ENCODE assay signal across 10 mouse cellular contexts in genomic region chrX:37167085-37167484, GRCm38 (mm10). TPM values are rescaled to one million over a fixed set of nuclear protein-coding genes. Genes with fewer than 3 reads are reported as not detected.
DNase-seq lines count a peak whose midpoint lies in the region; ATAC-seq lines count a peak whose summit lies in the region.
"Had no signal": no experiment of that assay in that cellular context is flagged by ENCODE, and none has a peak within 500 bp of the region (broad histone marks: within the 10 kb centered on the region; RNA-seq: fewer than 3 reads in every experiment).

No protein-coding gene starts in this region.

- no peak overlapping the region for H3K27ac ChIP-seq in heart, embryonic 11.5 days (ENCODE audit: low read depth, low read length)
- H3K27ac ChIP-seq: limb, embryonic 13.5 days had no signal

- no peaks in the 10 kb centered on the region for H3K36me3 ChIP-seq in heart, embryonic 11.5 days (ENCODE audit: control insufficient read depth, insufficient read depth, low read length)
- H3K36me3 ChIP-seq: limb, embryonic 13.5 days had no signal

- ATAC-seq in heart, embryonic 11.5 days (replicated peaks; ENCODE audit: insufficient number of reproducible peaks, low FRiP score, low TSS enrichment), result no peak

- H3K9ac ChIP-seq in heart, embryonic 11.5 days (ENCODE audit: low read depth, low read length), result no peak overlapping the region
- H3K9ac ChIP-seq: limb, embryonic 13.5 days had no signal

- no peak overlapping the region for H3K4me3 ChIP-seq in heart, embryonic 11.5 days (ENCODE audit: low read depth, low read length)
- H3K4me3 ChIP-seq: limb, embryonic 13.5 days had no signal

- H3K4me1 ChIP-seq in heart, embryonic 11.5 days (ENCODE audit: control insufficient read depth, insufficient read depth, low read length), result no peaks in the 10 kb centered on the region
- H3K4me1 ChIP-seq: limb, embryonic 13.5 days had no signal

- peaks cover 2% of the 10 kb centered on the region; the same call in 1 of the 2 replicates for H3K27me3 ChIP-seq in heart, embryonic 11.5 days (ENCODE audit: control insufficient read depth, insufficient read depth, low read length)
- H3K27me3 ChIP-seq: limb, embryonic 13.5 days had no signal

- no peak overlapping the region for H3K4me2 ChIP-seq in heart, embryonic 11.5 days
- H3K4me2 ChIP-seq: limb, embryonic 13.5 days had no signal

- DNase-seq in heart, adult 8-10 months (ENCODE audit: low spot score), result peak; percentile 26
- DNase-seq in 416B (ENCODE audit: low read depth), result peak; percentile 76
- DNase-seq in Muller cell, postnatal 12 days (ENCODE audit: inconsistent ontology term), result peak; percentile 35
- peak; percentile 38 for DNase-seq in embryo, embryonic 11.5 days (ENCODE audit: low read depth, low spot score)
- DNase-seq in large intestine, adult 2 months (ENCODE audit: low read depth, low spot score), result peak; percentile 13
- peak; percentile 18 for DNase-seq in skeletal muscle tissue, adult 2 months (ENCODE audit: low read depth, low spot score)
- no peak for DNase-seq in testis, postnatal 14 days (ENCODE audit: low spot score)

- no peaks in the 10 kb centered on the region for H3K9me3 ChIP-seq in heart, embryonic 11.5 days (replicated peaks; ENCODE audit: control insufficient read depth, low read length)
- H3K9me3 ChIP-seq: limb, embryonic 13.5 days had no signal

- WGBS in heart, embryonic 11.5 days (ENCODE audit: insufficient replicate concordance), result 34% methylated on average over 3 of the region's 3 CpGs
- WGBS in large intestine, adult 2 months, result 16% methylated on average over 3 of the region's 3 CpGs

RNA-seq across cellular contexts. Expression of gene Akap14, which starts 1.6 kb away (rescaled TPM):
- total RNA-seq in heart, adult 8-10 months (2022), result not detected
- polyA plus RNA-seq in heart, embryonic 11.5 days (2014; fragmentation: Nextera tagmentation; extraction: Ambion mirVana), result 0.11 TPM in 1 of 2 replicates, not detected in the other
- not detected in 2 replicates for polyA plus RNA-seq in large intestine, adult 2 months (2012; rRNA removed)
- polyA plus RNA-seq: limb, embryonic 13.5 days had no signal

RNA-seq across cellular contexts. Expression of gene Ndufa1, which starts 23.9 kb away (rescaled TPM):
- 1,000 to 10,000 TPM in 1 of 4 experiments, 100 to 1,000 TPM in 3; 768 to 1,020 (median 863) TPM for total RNA-seq in heart, adult 8-10 months (2022)
- 553 and 620 TPM in 2 replicates for polyA plus RNA-seq in heart, embryonic 11.5 days (2014; fragmentation: Nextera tagmentation; extraction: Ambion mirVana)
- polyA plus RNA-seq in large intestine, adult 2 months (2012; rRNA removed), result 253 and 320 TPM in 2 replicates

RNA-seq across cellular contexts. Expression of gene Rnf113a1, which starts 24.0 kb away (rescaled TPM):
- total RNA-seq in heart, adult 8-10 months (2022), result 1 to 10 TPM; 1.4 to 2.1 (median 1.8) TPM
- polyA plus RNA-seq in heart, embryonic 11.5 days (2014; fragmentation: Nextera tagmentation; extraction: Ambion mirVana), result 7.3 and 7.9 TPM in 2 replicates
- 2.8 and 3.3 TPM in 2 replicates for polyA plus RNA-seq in large intestine, adult 2 months (2012; rRNA removed)

RNA-seq across cellular contexts. Expression of gene Nkap, which starts 40.5 kb away (rescaled TPM):
- total RNA-seq in heart, adult 8-10 months (2022), result 10 to 100 TPM; 10.2 to 11.2 (median 10.6) TPM
- polyA plus RNA-seq in heart, embryonic 11.5 days (2014; fragmentation: Nextera tagmentation; extraction: Ambion mirVana), result 14.3 and 17.1 TPM in 2 replicates
- polyA plus RNA-seq in large intestine, adult 2 months (2012; rRNA removed), result 1.1 and 1.7 TPM in 2 replicates

RNA-seq across cellular contexts. Expression of gene Gm9, which starts 43.8 kb away (rescaled TPM):
- total RNA-seq in heart, adult 8-10 months (2022), result not detected
- polyA plus RNA-seq in heart, embryonic 11.5 days (2014; fragmentation: Nextera tagmentation; extraction: Ambion mirVana), result not detected in 2 replicates
- not detected in 2 replicates for polyA plus RNA-seq in large intestine, adult 2 months (2012; rRNA removed)
- polyA plus RNA-seq: stomach, embryonic 14.5 days had no signal
